ENCODE assay signal across 9 mouse cellular contexts in genomic region chr9:14523408-14524043, GRCm38 (mm10). TPM values are rescaled to one million over a fixed set of nuclear protein-coding genes. Genes with fewer than 3 reads are reported as not detected.
A peak's percentile ranks its signal among the peaks of the same experiment; 100 is the strongest.
DNase-seq lines count a peak whose midpoint lies in the region; ATAC-seq and TF ChIP-seq lines count a peak whose summit lies in the region.
"Had no signal": no experiment of that assay in that cellular context is flagged by ENCODE, and none has a peak within 500 bp of the region (broad histone marks: within the 10 kb centered on the region; RNA-seq: fewer than 3 reads in every experiment).

No protein-coding gene starts in this region.

- peaks cover 21% of the 10 kb centered on the region for H3K27me3 ChIP-seq in G1E (ENCODE audit: insufficient read depth, low read length)
- H3K27me3 ChIP-seq in forebrain, embryonic 16.5 days (replicated peaks; ENCODE audit: control insufficient read depth, insufficient read depth, low read length), result no peaks in the 10 kb centered on the region
- no peaks in the 10 kb centered on the region for H3K27me3 ChIP-seq in lung, embryonic 15.5 days

- no peaks in the 10 kb centered on the region for H3K9me3 ChIP-seq in G1E (replicated peaks)
- no peaks in the 10 kb centered on the region for H3K9me3 ChIP-seq in forebrain, embryonic 16.5 days (ENCODE audit: control insufficient read depth, low read length)
- no peaks in the 10 kb centered on the region for H3K9me3 ChIP-seq in lung, embryonic 15.5 days

- no peak overlapping the region for H3K4me2 ChIP-seq in forebrain, embryonic 16.5 days (ENCODE audit: low read length)
- H3K4me2 ChIP-seq in lung, embryonic 15.5 days, result no peak overlapping the region

- peak; percentile 54; the same call in 1 of the 2 replicates for ATAC-seq in G1E (ENCODE audit: extremely low read depth, insufficient number of reproducible peaks, low FRiP score, poor library complexity, severe bottlenecking)
- ATAC-seq in forebrain, embryonic 16.5 days, result peak; percentile 89
- ATAC-seq in hematopoietic stem cell, adult 5-6 weeks (replicated peaks in 1 of 2; ENCODE audit: insufficient read depth in 1 of 2, low FRiP score in 2 of 2, low TSS enrichment in 1 of 2, low read depth in 1 of 2, poor library complexity in 2 of 2, severe bottlenecking in 2 of 2), result peak; percentile 83 to 86
- peak; percentile 55; the same call in 1 of the 2 replicates for ATAC-seq in lung, embryonic 15.5 days (ENCODE audit: borderline replicate concordance, extremely low read depth, low FRiP score, low TSS enrichment)

- WGBS in forebrain, embryonic 16.5 days, result 11% methylated on average over 4 of the region's 4 CpGs
- WGBS in lung, embryonic 15.5 days, result 2% methylated on average over 4 of the region's 4 CpGs

- no peak overlapping the region for H3K27ac ChIP-seq in forebrain, embryonic 16.5 days (ENCODE audit: low read length)
- no peak overlapping the region for H3K27ac ChIP-seq in layer of hippocampus, adult 2 months
- H3K27ac ChIP-seq in lung, embryonic 15.5 days, result no peak overlapping the region
- H3K27ac ChIP-seq: macrophage had no signal

- H3K36me3 ChIP-seq in G1E (replicated peaks), result no peaks in the 10 kb centered on the region
- H3K36me3 ChIP-seq in forebrain, embryonic 16.5 days (ENCODE audit: control insufficient read depth, insufficient read depth), result no peaks in the 10 kb centered on the region
- no peaks in the 10 kb centered on the region for H3K36me3 ChIP-seq in lung, embryonic 15.5 days

- no peak overlapping the region for H3K4me3 ChIP-seq in G1E (ENCODE audit: low read depth, low read length)
- H3K4me3 ChIP-seq in forebrain, embryonic 16.5 days (replicated peaks; ENCODE audit: low read length), result no peak overlapping the region
- no peak overlapping the region for H3K4me3 ChIP-seq in layer of hippocampus, adult 2 months
- no peak overlapping the region for H3K4me3 ChIP-seq in lung, embryonic 15.5 days

- peak; percentile 39 for DNase-seq in G1E (ENCODE audit: low spot score)
- peak; percentile 50 for DNase-seq in cerebellum, adult 11 months
- peak; percentile 75 to 82 for DNase-seq in layer of hippocampus, adult 2 months (ENCODE audit: low spot score in 2 of 2)
- peak; percentile 77 for DNase-seq in ovary, postnatal 14 days (ENCODE audit: low spot score)
- DNase-seq in thymus, postnatal 0 days (ENCODE audit: low spot score), result peak; percentile 81

- no peaks in the 10 kb centered on the region for H3K4me1 ChIP-seq in G1E (ENCODE audit: insufficient read depth, low read depth, low read length)
- no peaks in the 10 kb centered on the region for H3K4me1 ChIP-seq in forebrain, embryonic 16.5 days (replicated peaks; ENCODE audit: control insufficient read depth, insufficient read depth, low read length)
- H3K4me1 ChIP-seq in lung, embryonic 15.5 days, result no peaks in the 10 kb centered on the region

- no peak overlapping the region for H3K9ac ChIP-seq in forebrain, embryonic 16.5 days (replicated peaks; ENCODE audit: low read depth, low read length)
- no peak overlapping the region for H3K9ac ChIP-seq in lung, embryonic 15.5 days

- peak; percentile 68; the same call in 1 of the 2 replicates for TF ChIP-seq CTCF in G1E (IDR thresholded peaks at IDR 0.05; ENCODE audit: low read depth, low read length)
- peak; percentile 97 for TF ChIP-seq CTCF in layer of hippocampus, adult 2 months (conservative IDR thresholded peaks at IDR 0.05)

RNA-seq across cellular contexts. Expression of gene Cwc15, which starts 23.1 kb away (rescaled TPM):
- total RNA-seq in G1E (2014; fragmentation: Nextera tagmentation), result 90.8 and 114 TPM in 2 replicates
- 206 and 234 TPM in 2 replicates for total RNA-seq in G1E (2017)
- 14.8 and 21.0 TPM in 2 replicates for polyA plus RNA-seq in G1E (2012)
- polyA plus RNA-seq in forebrain, embryonic 16.5 days (2015; fragmentation: Nextera tagmentation; extraction: Ambion mirVana), result 159 TPM in 2 replicates
- 230 and 255 TPM in 2 replicates for total RNA-seq in hematopoietic stem cell, adult 5-6 weeks (2017)
- total RNA-seq in layer of hippocampus, adult 2 months (2021), result 10 to 100 TPM; 80.7 to 90.5 TPM
- polyA plus RNA-seq in lung, embryonic 15.5 days (2015; fragmentation: Nextera tagmentation; extraction: Ambion mirVana), result 149 and 150 TPM in 2 replicates
- 222 and 227 TPM in 2 replicates for polyA plus RNA-seq in thymus, postnatal 0 days (2015; fragmentation: Nextera tagmentation; extraction: Ambion mirVana)

RNA-seq across cellular contexts. Expression of gene Kdm4d, which starts 23.2 kb away (rescaled TPM):
- total RNA-seq in G1E (2014; fragmentation: Nextera tagmentation), result 0.34 and 1.3 TPM in 2 replicates
- total RNA-seq in G1E (2017), result 0.11 and 0.17 TPM in 2 replicates
- 0.07 and 0.15 TPM in 2 replicates for polyA plus RNA-seq in G1E (2012)
- polyA plus RNA-seq in forebrain, embryonic 16.5 days (2015; fragmentation: Nextera tagmentation; extraction: Ambion mirVana), result 0.25 and 0.34 TPM in 2 replicates
- total RNA-seq in hematopoietic stem cell, adult 5-6 weeks (2017), result 0.30 and 1.1 TPM in 2 replicates
- 1 to 10 TPM; 1.0 to 1.3 TPM for total RNA-seq in layer of hippocampus, adult 2 months (2021)
- 0.26 and 0.31 TPM in 2 replicates for polyA plus RNA-seq in lung, embryonic 15.5 days (2015; fragmentation: Nextera tagmentation; extraction: Ambion mirVana)
- polyA plus RNA-seq in thymus, postnatal 0 days (2015; fragmentation: Nextera tagmentation; extraction: Ambion mirVana), result 0.36 and 0.44 TPM in 2 replicates
- polyA plus RNA-seq: macrophage had no signal
